ENCODE assay signal across 9 mouse cellular contexts in genomic region chr10:61757022-61757421, GRCm38 (mm10). TPM values are rescaled to one million over a fixed set of nuclear protein-coding genes. Genes with fewer than 3 reads are reported as not detected.
DNase-seq lines count a peak whose midpoint lies in the region; ATAC-seq and TF ChIP-seq lines count a peak whose summit lies in the region.
"Had no signal": no experiment of that assay in that cellular context is flagged by ENCODE, and none has a peak within 500 bp of the region (broad histone marks: within the 10 kb centered on the region; RNA-seq: fewer than 3 reads in every experiment).

No protein-coding gene starts in this region.

- H3K9me3 ChIP-seq in forebrain, postnatal 0 days (ENCODE audit: low read length) = no peaks in the 10 kb centered on the region
- H3K9me3 ChIP-seq: midbrain, embryonic 13.5 days had no signal

- no peak overlapping the region for H3K4me2 ChIP-seq in forebrain, postnatal 0 days (ENCODE audit: low read depth)
- H3K4me2 ChIP-seq: midbrain, embryonic 13.5 days had no signal

- intact Hi-C loops in gastrocnemius, postnatal 14 days (cut with DNase I; ENCODE audit: low total_unique reads) = no loop called here

- H3K4me1 ChIP-seq in forebrain, postnatal 0 days (ENCODE audit: insufficient read depth) = no peaks in the 10 kb centered on the region
- H3K4me1 ChIP-seq: midbrain, embryonic 13.5 days had no signal

- no peak overlapping the region for H3K4me3 ChIP-seq in forebrain, postnatal 0 days (ENCODE audit: low read depth, low read length)
- H3K4me3 ChIP-seq: midbrain, embryonic 13.5 days had no signal

- WGBS in forebrain, postnatal 0 days = 85% methylated on average over 14 of the region's 14 CpGs

- no peak for ATAC-seq in forebrain, postnatal 0 days
- ATAC-seq: midbrain, embryonic 13.5 days had no signal

- peaks cover 49% of the 10 kb centered on the region for H3K36me3 ChIP-seq in forebrain, postnatal 0 days (ENCODE audit: insufficient read depth)

- no peaks in the 10 kb centered on the region for H3K27me3 ChIP-seq in forebrain, postnatal 0 days (ENCODE audit: insufficient read depth, low read length)
- H3K27me3 ChIP-seq: midbrain, embryonic 13.5 days had no signal

- no peak overlapping the region for H3K9ac ChIP-seq in forebrain, postnatal 0 days
- H3K9ac ChIP-seq: midbrain, embryonic 13.5 days had no signal

- no peak for TF ChIP-seq CTCF in forebrain, postnatal 0 days (IDR thresholded peaks at IDR 0.05; ENCODE audit: low read depth)

- DNase-seq in ovary, adult 18-20 months (ENCODE audit: low spot score) = peak; percentile 21
- no peak for DNase-seq in ovary, postnatal 10 days (ENCODE audit: low spot score)
- peak; percentile 51 for DNase-seq in gastrocnemius, postnatal 14 days
- peak; percentile 70 to 74 for DNase-seq in kidney, postnatal 25 days
- DNase-seq in layer of hippocampus, adult 11-12 months (ENCODE audit: low spot score) = no peak
- no peak for DNase-seq in right cerebral cortex, postnatal 14 days
- DNase-seq in forebrain, postnatal 0 days = no peak
- DNase-seq: right cerebral cortex, postnatal 25 days had no signal

- no peak overlapping the region for H3K27ac ChIP-seq in forebrain, postnatal 0 days (ENCODE audit: low read depth, low read length)
- H3K27ac ChIP-seq: midbrain, embryonic 13.5 days had no signal

RNA-seq across cellular contexts. Expression of gene H2afy2, which starts 26.9 kb away (rescaled TPM):
- 1 to 10 TPM; 2.6 to 2.7 TPM for total RNA-seq in gastrocnemius, postnatal 14 days (2021)
- 129 and 143 TPM in 2 replicates for total RNA-seq in forebrain, postnatal 0 days (2014; rRNA removed)
- 175 and 191 TPM in 2 replicates for polyA plus RNA-seq in forebrain, postnatal 0 days (2015; fragmentation: Nextera tagmentation; extraction: Ambion mirVana)

RNA-seq across cellular contexts. Expression of gene Aifm2, which starts 42.0 kb away (rescaled TPM):
- total RNA-seq in gastrocnemius, postnatal 14 days (2021) = 10 to 100 TPM; 11.5 to 12.9 TPM
- total RNA-seq in forebrain, postnatal 0 days (2014; rRNA removed) = 11.5 and 13.0 TPM in 2 replicates
- 8.4 and 11.7 TPM in 2 replicates for polyA plus RNA-seq in forebrain, postnatal 0 days (2015; fragmentation: Nextera tagmentation; extraction: Ambion mirVana)

Comparison
In these comparisons a context has a peak if more than half of its experiments do, and no peak if none do; other contexts are left out.
1. DNase-seq: peak in ovary, adult 18-20 months (single experiment), gastrocnemius, postnatal 14 days (single experiment) and kidney, postnatal 25 days (2 of 2); none in ovary, postnatal 10 days (single experiment), layer of hippocampus, adult 11-12 months (single experiment), right cerebral cortex, postnatal 14 days (single experiment) and forebrain, postnatal 0 days (single experiment).
2. RNA of gene H2afy2, which starts 26.9 kb away (total RNA-seq): 129 to 143 TPM in forebrain, postnatal 0 days; 2.6 to 2.7 TPM in gastrocnemius, postnatal 14 days; every median in the first group is over 10 times any median in the second.